8 mouse cellular contexts compared by ENCODE assay signal in the genomic region with DNA sequence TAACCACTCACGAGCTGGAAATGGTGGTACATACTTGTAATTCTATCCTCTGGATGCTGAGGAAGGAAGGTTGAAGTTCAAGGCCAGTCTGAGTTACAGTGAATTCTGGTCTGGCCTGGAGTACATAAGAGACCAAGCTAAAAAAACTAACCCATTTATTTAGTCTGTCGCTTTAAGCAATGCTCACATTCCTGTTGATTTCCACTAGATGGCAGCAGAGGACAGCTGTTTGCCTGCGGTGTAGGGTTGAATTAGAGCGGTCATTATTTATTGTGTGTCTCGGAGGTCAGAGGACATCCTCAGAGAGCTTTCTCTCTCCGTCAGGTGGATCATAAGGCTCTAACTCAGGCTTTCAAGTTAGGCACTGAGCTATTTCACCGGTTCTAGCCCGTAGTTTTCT. TPM values are rescaled to one million over a fixed set of nuclear protein-coding genes. Genes with fewer than 3 reads are reported as not detected.
A peak's percentile ranks its signal among the peaks of the same experiment; 100 is the strongest.
DNase-seq lines count a peak whose midpoint lies in the region; ATAC-seq and TF ChIP-seq lines count a peak whose summit lies in the region.

No protein-coding gene starts in this region.

- no peak for TF ChIP-seq POLR2A in thymus, adult 2 months (IDR thresholded peaks at IDR 0.05; ENCODE audit: control insufficient read depth, extremely low read depth, insufficient read depth, low read length, poor library complexity)

- no peak for ATAC-seq in embryonic facial prominence, embryonic 11.5 days (replicated peaks; ENCODE audit: insufficient number of reproducible peaks, low FRiP score, low TSS enrichment, low read depth)
- ATAC-seq in heart, embryonic 16.5 days (replicated peaks; ENCODE audit: extremely low read depth, insufficient read depth, low FRiP score): peak; percentile 60
- ATAC-seq in midbrain, embryonic 11.5 days (ENCODE audit: low FRiP score): peak; percentile 66; the same call in 1 of the 2 replicates

- H3K4me2 ChIP-seq in embryonic facial prominence, embryonic 11.5 days (ENCODE audit: low read depth, low read length): no peak overlapping the region
- no peak overlapping the region for H3K4me2 ChIP-seq in heart, embryonic 16.5 days (ENCODE audit: low read depth, low read length)
- H3K4me2 ChIP-seq in midbrain, embryonic 11.5 days: no peak overlapping the region

- TF ChIP-seq CTCF in thymus, adult 2 months (IDR thresholded peaks at IDR 0.05; ENCODE audit: borderline replicate concordance, control insufficient read depth, extremely low read depth, insufficient read depth, low read length, poor library complexity): no peak

- no peak overlapping the region for H3K27ac ChIP-seq in thymus, adult 2 months (ENCODE audit: control insufficient read depth, insufficient read depth, low read length)
- no peak overlapping the region for H3K27ac ChIP-seq in embryonic facial prominence, embryonic 11.5 days (replicated peaks; ENCODE audit: low read depth, low read length)
- no peak overlapping the region for H3K27ac ChIP-seq in heart, embryonic 16.5 days (ENCODE audit: low read length)
- no peak overlapping the region for H3K27ac ChIP-seq in midbrain, embryonic 11.5 days (ENCODE audit: low read depth, low read length)

- H3K4me3 ChIP-seq in thymus, adult 2 months (ENCODE audit: control insufficient read depth, insufficient read depth, low read length): no peak overlapping the region
- no peak overlapping the region for H3K4me3 ChIP-seq in embryonic facial prominence, embryonic 11.5 days (ENCODE audit: low read depth, low read length)
- no peak overlapping the region for H3K4me3 ChIP-seq in heart, embryonic 16.5 days (ENCODE audit: low read length)
- no peak overlapping the region for H3K4me3 ChIP-seq in midbrain, embryonic 11.5 days (ENCODE audit: low read depth, low read length)

- no peak overlapping the region for H3K9ac ChIP-seq in embryonic facial prominence, embryonic 11.5 days (replicated peaks; ENCODE audit: low read length)
- no peak overlapping the region for H3K9ac ChIP-seq in heart, embryonic 16.5 days (ENCODE audit: low read length)
- H3K9ac ChIP-seq in midbrain, embryonic 11.5 days (ENCODE audit: low read length): no peak overlapping the region

- no peaks in the 10 kb centered on the region for H3K4me1 ChIP-seq in thymus, adult 2 months (replicated peaks; ENCODE audit: control insufficient read depth, insufficient read depth, low read length)
- H3K4me1 ChIP-seq in embryonic facial prominence, embryonic 11.5 days (ENCODE audit: control insufficient read depth, insufficient read depth, low read length): no peaks in the 10 kb centered on the region
- no peaks in the 10 kb centered on the region for H3K4me1 ChIP-seq in heart, embryonic 16.5 days (ENCODE audit: control insufficient read depth, insufficient read depth, low read length)
- H3K4me1 ChIP-seq in midbrain, embryonic 11.5 days (ENCODE audit: control insufficient read depth, insufficient read depth, low read length): no peaks in the 10 kb centered on the region

- H3K27me3 ChIP-seq in thymus, adult 2 months (ENCODE audit: control insufficient read depth, insufficient read depth, low read length): no peaks in the 10 kb centered on the region
- H3K27me3 ChIP-seq in embryonic facial prominence, embryonic 11.5 days (ENCODE audit: control insufficient read depth, insufficient read depth, low read length): no peaks in the 10 kb centered on the region
- no peaks in the 10 kb centered on the region for H3K27me3 ChIP-seq in heart, embryonic 16.5 days (ENCODE audit: control insufficient read depth, insufficient read depth, low read length)
- H3K27me3 ChIP-seq in midbrain, embryonic 11.5 days (ENCODE audit: control insufficient read depth, insufficient read depth, low read length): no peaks in the 10 kb centered on the region

- H3K9me3 ChIP-seq in embryonic facial prominence, embryonic 11.5 days (replicated peaks; ENCODE audit: control insufficient read depth, low read length): no peaks in the 10 kb centered on the region
- no peaks in the 10 kb centered on the region; the same call in 1 of the 2 replicates for H3K9me3 ChIP-seq in heart, embryonic 16.5 days (replicated peaks; ENCODE audit: control insufficient read depth, low read length)
- no peaks in the 10 kb centered on the region for H3K9me3 ChIP-seq in midbrain, embryonic 11.5 days (ENCODE audit: control insufficient read depth, low read length)

- 17% methylated on average over 8 of the region's 8 CpGs for WGBS in thymus, adult 2 months
- WGBS in embryonic facial prominence, embryonic 11.5 days: 10% methylated on average over 8 of the region's 8 CpGs
- 10% methylated on average over 8 of the region's 8 CpGs for WGBS in heart, embryonic 16.5 days
- 11% methylated on average over 8 of the region's 8 CpGs for WGBS in midbrain, embryonic 11.5 days

- DNase-seq in thymus, adult 2 months: peak; percentile 30
- DNase-seq in thymus, postnatal 36 days: no peak
- peak; percentile 62 for DNase-seq in adrenal gland, postnatal 10 days
- DNase-seq in embryonic facial prominence, embryonic 11.5 days (ENCODE audit: low spot score): peak; percentile 82
- DNase-seq in kidney, postnatal 14 days: peak; percentile 51
- peak; percentile 93 for DNase-seq in midbrain, embryonic 11.5 days (ENCODE audit: low spot score, missing footprints)
- DNase-seq in thymus, postnatal 4 days: peak; percentile 37

- no peaks in the 10 kb centered on the region for H3K36me3 ChIP-seq in thymus, adult 2 months (ENCODE audit: control insufficient read depth, insufficient read depth, low read length)
- no peaks in the 10 kb centered on the region for H3K36me3 ChIP-seq in embryonic facial prominence, embryonic 11.5 days (replicated peaks; ENCODE audit: control insufficient read depth, insufficient read depth, low read depth, low read length)
- no peaks in the 10 kb centered on the region for H3K36me3 ChIP-seq in heart, embryonic 16.5 days (ENCODE audit: control insufficient read depth, insufficient read depth)
- no peaks in the 10 kb centered on the region for H3K36me3 ChIP-seq in midbrain, embryonic 11.5 days (ENCODE audit: control insufficient read depth, insufficient read depth, low read length)

RNA-seq across cellular contexts. Expression of a gene that starts 14.4 kb away (rescaled TPM):
- 90.8 and 92.4 TPM in 2 replicates for polyA plus RNA-seq in thymus, adult 2 months (2012; rRNA removed)
- 100 to 1,000 TPM; 108 to 110 TPM for total RNA-seq in adrenal gland, postnatal 10 days (2021)
- 73.6 and 78.7 TPM in 2 replicates for polyA plus RNA-seq in embryonic facial prominence, embryonic 11.5 days (2014; fragmentation: Nextera tagmentation; extraction: Ambion mirVana)
- polyA plus RNA-seq in heart, embryonic 16.5 days (2015; fragmentation: Nextera tagmentation; extraction: Ambion mirVana): 64.0 and 67.6 TPM in 2 replicates
- polyA plus RNA-seq in midbrain, embryonic 11.5 days (2014; fragmentation: Nextera tagmentation; extraction: Ambion mirVana): 76.2 and 77.5 TPM in 2 replicates

Comparison
In these comparisons a context has a peak if more than half of its experiments do, and no peak if none do; other contexts are left out.
1. DNase-seq: peak in thymus, adult 2 months (single experiment), adrenal gland, postnatal 10 days (single experiment), embryonic facial prominence, embryonic 11.5 days (single experiment), kidney, postnatal 14 days (single experiment), midbrain, embryonic 11.5 days (single experiment) and thymus, postnatal 4 days (single experiment); none in thymus, postnatal 36 days (0 of 2).